Mouse (Mus musculus) neural tube, embryonic 15.5 days (tissue): ENCODE measurements around the gene Macf1. TPM values are rescaled to one million over a fixed set of nuclear protein-coding genes. Genes with fewer than 3 reads are reported as not detected.

Experiments
- ATAC-seq: fragments of 200-750 bp; cut with Nextera tagmentation; 2 replicates; pipeline ENCODE4 v1.8.0; 2017; ENCODE audit warnings: mild to moderate bottlenecking, moderate TSS enrichment, moderate library complexity; ENCODE audit not compliant: low FRiP score
- H3K27ac ChIP-seq: fragments of 300-500 bp; sonication (generic); replicated peaks from 2 replicates; pipeline ENCODE4 v1.5.1; 2015; ENCODE audit warnings: mild to moderate bottlenecking, inconsistent platforms
- H3K27me3 ChIP-seq: fragments of 300-500 bp; sonication (generic); replicated peaks from 2 replicates; pipeline ENCODE4 v1.6.1; 2015; ENCODE audit warnings: inconsistent platforms
- H3K36me3 ChIP-seq: fragments of 300-500 bp; sonication (generic); 2 replicates; pipeline ENCODE4 v1.6.1; 2015; ENCODE audit warnings: inconsistent platforms
- H3K4me1 ChIP-seq: fragments of 300-500 bp; sonication (generic); 2 replicates; pipeline ENCODE4 v1.6.1; 2015; ENCODE audit warnings: inconsistent platforms
- H3K4me2 ChIP-seq: fragments of 300-500 bp; sonication (generic); 2 replicates; pipeline ENCODE4 v1.6.1; 2015; ENCODE audit warnings: inconsistent platforms, mild to moderate bottlenecking, moderate library complexity
- H3K4me3 ChIP-seq: fragments of 300-500 bp; sonication (generic); replicated peaks from 2 replicates; pipeline ENCODE4 v1.5.1; 2015; ENCODE audit warnings: mild to moderate bottlenecking, inconsistent platforms
- H3K9ac ChIP-seq: fragments of 300-500 bp; sonication (generic); replicated peaks from 2 replicates; pipeline ENCODE4 v1.6.1; 2015; ENCODE audit warnings: mild to moderate bottlenecking, inconsistent platforms
- H3K9me3 ChIP-seq: fragments of 300-500 bp; sonication (generic); replicated peaks from 2 replicates; pipeline ENCODE4 v1.6.1; 2016; ENCODE audit warnings: inconsistent platforms
- WGBS: fragments of 180-500 bp; shearing (Covaris S2); methylation state at CpG from one replicate; pipeline ENCODE4 v1.1.7; 2015; ENCODE audit warnings: mixed read lengths; 5-methylcytosine and 5-hydroxymethylcytosine counted together
- polyA plus RNA-seq: library from polyadenylated mRNA; unstranded; fragments of >200 nt; fragmentation: Nextera tagmentation; extraction: Ambion mirVana; gene quantifications from 2 replicates; pipeline ENCODE4 v1.2.1, GENCODE M21; 2015

The Macf1 gene
- polyA plus RNA-seq, 1 experiment from 2014 or later: 62.6 TPM

- 86% methylated on average over 2 of the region's 2 CpGs for WGBS
- ATAC-seq: no peak
- H3K36me3 ChIP-seq: 0 out of 2 replicates have a peak, but pooled peaks cover 3% of the 10 kb centered on the region
- H3K27me3 ChIP-seq: no peaks in the 10 kb centered on the region
- no peak overlapping the region for H3K4me2 ChIP-seq
- no peaks in the 10 kb centered on the region for H3K9me3 ChIP-seq
- no peak overlapping the region for H3K27ac ChIP-seq
- no peak overlapping the region for H3K4me3 ChIP-seq
- H3K9ac ChIP-seq: no peak overlapping the region
- H3K4me1 ChIP-seq: peaks cover 3% of the 10 kb centered on the region; the same call in 1 of the 2 replicates
These were observed 260.1 kb downstream of the Macf1 start for GRCm38 (mm10) chr4:123424050-123424449.

GRCm38 (mm10) chr4:123422828-123423227, 261.3 kb downstream of the Macf1 start:
- ATAC-seq: no peak
- H3K4me2 ChIP-seq: no peak overlapping the region
- 0 out of 2 replicates have a peak, but pooled peaks cover 3% of the 10 kb centered on the region for H3K36me3 ChIP-seq
- H3K9me3 ChIP-seq: no peaks in the 10 kb centered on the region
- H3K27ac ChIP-seq: no peak overlapping the region
- no peak overlapping the region for H3K4me3 ChIP-seq
- WGBS: 46% methylated on average over 6 of the region's 6 CpGs
- H3K4me1 ChIP-seq: peaks cover 3% of the 10 kb centered on the region; the same call in 1 of the 2 replicates
- H3K9ac ChIP-seq: no peak overlapping the region
- no peaks in the 10 kb centered on the region for H3K27me3 ChIP-seq

GRCm38 (mm10) chr4:123418032-123418431, 266.1 kb downstream of the Macf1 start:
- Histone ChIP-seq H3K4me2 (no peak overlapping the region), H3K4me3 (no peak overlapping the region), H3K9ac (no peak overlapping the region), H3K27me3 (no peaks in the 10 kb centered on the region), H3K27ac (no peak overlapping the region), H3K4me1 (peaks cover 3% of the 10 kb centered on the region; the same call in 1 of the 2 replicates), H3K36me3 (no peaks in the 10 kb centered on the region), H3K9me3 (no peaks in the 10 kb centered on the region)
- 89% methylated on average over 3 of the region's 3 CpGs for WGBS
- ATAC-seq: no peak

DNA sequence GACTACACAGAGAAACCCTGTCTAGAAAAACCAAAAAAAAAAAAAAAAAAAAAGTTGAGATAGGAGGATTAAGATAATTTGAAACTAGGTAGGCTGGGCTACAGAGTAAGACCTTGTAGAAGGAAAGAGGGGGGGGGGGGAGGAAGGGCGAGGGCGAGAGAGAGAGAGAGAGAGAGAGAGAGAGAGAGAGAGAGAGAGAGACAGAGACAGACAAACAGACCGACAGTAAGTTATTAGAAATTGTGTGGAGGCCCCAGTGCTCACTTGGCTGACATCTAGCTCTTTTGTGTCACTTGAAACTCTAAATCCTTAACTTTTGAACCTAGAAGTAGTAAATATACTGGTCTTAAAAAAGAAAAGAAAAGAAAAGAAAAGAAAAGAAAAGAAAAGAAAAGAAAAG, 266.7 kb downstream of the Macf1 start:
- no peak for ATAC-seq
- peaks cover 5% of the 10 kb centered on the region for H3K4me1 ChIP-seq
- H3K9me3 ChIP-seq: no peaks in the 10 kb centered on the region
- H3K27ac ChIP-seq: no peak overlapping the region
- no peak overlapping the region for H3K9ac ChIP-seq
- no peaks in the 10 kb centered on the region for H3K27me3 ChIP-seq
- H3K4me2 ChIP-seq: no peak overlapping the region
- 82% methylated on average over 1 of the region's 3 CpGs for WGBS
- H3K36me3 ChIP-seq: no peaks in the 10 kb centered on the region
- no peak overlapping the region for H3K4me3 ChIP-seq

DNA sequence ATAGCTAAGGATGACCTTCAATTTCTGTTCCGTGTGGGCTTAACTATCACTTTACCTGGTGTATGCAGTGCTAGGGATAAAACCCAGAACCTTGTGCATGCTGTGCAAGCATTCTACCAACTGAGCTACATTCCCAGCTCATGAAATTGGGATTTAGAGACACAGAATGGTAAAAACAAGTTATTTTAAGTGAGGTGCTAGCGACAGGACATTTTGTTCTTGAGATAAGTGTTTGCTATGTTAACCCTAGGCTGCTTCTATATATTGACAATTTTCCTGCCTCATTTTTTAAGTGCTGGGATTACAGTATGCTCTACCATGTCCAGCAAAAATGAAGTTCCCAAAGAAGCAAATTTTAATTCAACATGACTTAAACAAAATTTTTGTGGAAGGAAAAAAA, 267.3 kb downstream of the Macf1 start:
- Histone ChIP-seq H3K9ac (no peak overlapping the region), H3K4me3 (no peak overlapping the region), H3K9me3 (no peaks in the 10 kb centered on the region), H3K36me3 (no peaks in the 10 kb centered on the region), H3K27ac (no peak overlapping the region), H3K27me3 (no peaks in the 10 kb centered on the region), H3K4me2 (no peak overlapping the region), H3K4me1 (peaks cover 9% of the 10 kb centered on the region)
- ATAC-seq: no peak
- 96% methylated on average over 2 of the region's 2 CpGs for WGBS

DNA sequence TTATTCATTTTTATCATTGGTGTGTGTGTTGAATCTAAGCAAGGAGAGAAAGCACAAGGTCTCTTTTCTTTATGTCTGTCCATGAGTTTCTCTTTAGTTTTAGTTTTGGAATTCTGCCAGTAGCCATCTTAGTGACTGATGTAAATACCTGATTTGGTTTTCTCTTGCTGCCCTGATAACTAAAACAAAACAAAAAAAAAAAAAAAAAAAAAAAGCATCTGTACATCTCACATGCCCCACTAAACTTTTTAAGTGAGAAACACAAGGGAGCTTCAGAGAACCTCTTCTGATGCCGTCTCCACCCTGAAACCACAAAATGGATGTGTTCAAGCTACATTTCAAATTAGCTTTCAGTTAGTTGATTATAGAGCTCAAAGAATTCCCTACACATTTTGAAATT, 268.6 kb downstream of the Macf1 start:
- no peak overlapping the region for H3K27ac ChIP-seq
- no peaks in the 10 kb centered on the region for H3K36me3 ChIP-seq
- H3K27me3 ChIP-seq: no peaks in the 10 kb centered on the region
- H3K4me1 ChIP-seq: peaks cover 19% of the 10 kb centered on the region
- no peak for ATAC-seq
- no peak overlapping the region for H3K4me2 ChIP-seq
- no peaks in the 10 kb centered on the region for H3K9me3 ChIP-seq
- H3K4me3 ChIP-seq: no peak overlapping the region
- 91% methylated on average over 1 of the region's 1 CpGs for WGBS
- no peak overlapping the region for H3K9ac ChIP-seq

GRCm38 (mm10) chr4:123413876-123414275, 270.3 kb downstream of the Macf1 start:
- peaks cover 36% of the 10 kb centered on the region for H3K4me1 ChIP-seq
- no peak overlapping the region for H3K27ac ChIP-seq
- H3K9me3 ChIP-seq: no peaks in the 10 kb centered on the region
- H3K9ac ChIP-seq: no peak overlapping the region
- H3K4me3 ChIP-seq: no peak overlapping the region
- WGBS: 78% methylated on average over 2 of the region's 2 CpGs
- H3K27me3 ChIP-seq: no peaks in the 10 kb centered on the region
- no peak overlapping the region for H3K4me2 ChIP-seq
- no peak for ATAC-seq
- no peaks in the 10 kb centered on the region for H3K36me3 ChIP-seq

DNA sequence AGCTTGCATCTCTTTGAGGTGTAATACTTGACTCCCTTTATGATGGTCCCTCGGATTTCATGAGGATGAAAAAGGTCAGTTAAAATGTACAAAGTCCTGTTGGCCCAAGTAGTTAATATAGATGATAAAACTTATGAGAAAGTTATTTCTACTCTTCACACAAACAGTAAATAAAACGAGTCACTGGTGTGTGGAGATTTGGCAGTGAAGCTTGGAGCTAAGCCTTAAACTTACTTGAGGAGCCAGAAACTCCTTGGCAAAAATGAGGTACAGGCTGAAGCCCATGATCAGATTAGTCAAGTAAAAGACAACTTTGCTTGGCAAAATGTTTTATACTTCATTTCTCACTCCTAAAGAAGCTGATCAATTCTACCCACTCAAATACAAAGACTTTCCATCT, 271.2 kb downstream of the Macf1 start:
- no peak overlapping the region for H3K4me3 ChIP-seq
- ATAC-seq: no peak
- no peaks in the 10 kb centered on the region for H3K9me3 ChIP-seq
- no peaks in the 10 kb centered on the region for H3K36me3 ChIP-seq
- H3K4me1 ChIP-seq: peaks cover 43% of the 10 kb centered on the region
- H3K9ac ChIP-seq: no peak overlapping the region
- WGBS: 57% methylated on average over 2 of the region's 2 CpGs
- H3K4me2 ChIP-seq: peak overlapping the region; percentile 93; the same call in 1 of the 2 replicates
- H3K27me3 ChIP-seq: no peaks in the 10 kb centered on the region
- H3K27ac ChIP-seq: peak overlapping the region; percentile 89

DNA sequence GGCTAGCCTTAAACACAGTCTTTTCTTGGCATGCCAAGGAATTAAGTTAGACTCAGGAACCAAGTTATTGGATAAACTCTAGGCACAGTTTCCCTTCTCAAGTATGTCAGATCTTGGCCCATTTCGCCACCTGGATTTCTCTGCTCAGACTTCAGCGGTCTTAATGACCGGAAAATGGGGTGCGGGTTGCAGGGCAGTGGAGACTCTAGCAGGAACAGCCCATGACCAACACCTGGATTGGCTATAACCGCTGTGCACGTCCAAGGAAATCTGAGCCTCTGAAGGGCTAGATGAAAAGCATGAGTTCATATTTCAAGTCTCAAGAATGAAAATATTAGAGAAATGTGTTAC, 271.7 kb downstream of the Macf1 start:
- H3K4me2 ChIP-seq: peak overlapping the region; percentile 93
- H3K27me3 ChIP-seq: no peaks in the 10 kb centered on the region
- H3K9ac ChIP-seq: peak overlapping the region; percentile 69
- peak overlapping the region; percentile 69 for H3K4me3 ChIP-seq
- H3K27ac ChIP-seq: peak overlapping the region; percentile 89
- 0 out of 2 replicates have a peak, but pooled peaks have one; percentile 2 for ATAC-seq
- peaks cover 48% of the 10 kb centered on the region for H3K4me1 ChIP-seq
- no peaks in the 10 kb centered on the region for H3K36me3 ChIP-seq
- H3K9me3 ChIP-seq: no peaks in the 10 kb centered on the region
- WGBS: 5% methylated on average over 6 of the region's 6 CpGs

DNA sequence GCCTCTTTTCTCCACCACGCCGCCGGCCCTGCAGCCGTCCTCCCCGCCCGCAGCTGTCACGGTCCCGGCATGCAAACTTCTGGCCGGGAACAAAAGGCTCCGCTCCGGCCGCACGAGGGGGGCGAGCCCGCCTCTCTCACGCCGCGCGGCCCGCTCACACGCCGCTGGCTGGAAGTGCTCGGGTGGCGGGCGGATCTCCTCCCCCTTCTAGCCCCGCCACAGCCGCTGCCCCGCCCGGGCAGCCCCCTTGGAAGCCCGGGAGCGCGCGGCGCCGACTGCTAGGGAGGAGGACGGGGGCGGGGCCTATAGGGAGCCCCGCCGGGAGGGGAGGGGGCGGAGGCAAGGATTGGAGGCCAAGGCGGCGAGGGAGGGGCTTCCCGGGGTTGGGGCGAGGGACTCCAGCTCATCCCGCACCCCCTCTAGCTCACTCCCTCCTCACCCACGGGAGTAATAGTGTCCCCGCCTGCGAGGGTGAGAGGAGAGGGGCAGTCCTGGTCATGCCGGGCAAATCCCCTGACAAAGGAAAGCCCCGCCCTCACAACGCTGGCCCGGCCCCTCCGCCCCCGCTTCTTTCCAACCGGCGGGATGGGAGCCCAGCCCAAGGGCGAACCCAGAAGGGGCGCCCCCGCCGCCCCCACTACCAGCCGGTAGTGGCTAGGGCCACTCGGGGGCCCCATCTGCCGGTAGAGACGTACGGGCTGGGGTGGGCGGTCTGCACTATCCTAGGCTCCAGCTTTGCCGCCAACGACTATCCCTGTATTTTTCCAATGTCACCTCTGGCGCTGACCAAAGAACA, 272.2 kb downstream of the Macf1 start:
- H3K9ac ChIP-seq: peak overlapping the region; percentile 69
- no peaks in the 10 kb centered on the region for H3K27me3 ChIP-seq
- H3K4me2 ChIP-seq: peak overlapping the region; percentile 93
- peak overlapping the region; percentile 89 for H3K27ac ChIP-seq
- ATAC-seq: peak; percentile 94
- H3K9me3 ChIP-seq: no peaks in the 10 kb centered on the region
- under 1% methylated on average over 66 of the region's 69 CpGs for WGBS
- no peaks in the 10 kb centered on the region for H3K36me3 ChIP-seq
- H3K4me3 ChIP-seq: peak overlapping the region; percentile 69
- H3K4me1 ChIP-seq: peaks cover 53% of the 10 kb centered on the region

DNA sequence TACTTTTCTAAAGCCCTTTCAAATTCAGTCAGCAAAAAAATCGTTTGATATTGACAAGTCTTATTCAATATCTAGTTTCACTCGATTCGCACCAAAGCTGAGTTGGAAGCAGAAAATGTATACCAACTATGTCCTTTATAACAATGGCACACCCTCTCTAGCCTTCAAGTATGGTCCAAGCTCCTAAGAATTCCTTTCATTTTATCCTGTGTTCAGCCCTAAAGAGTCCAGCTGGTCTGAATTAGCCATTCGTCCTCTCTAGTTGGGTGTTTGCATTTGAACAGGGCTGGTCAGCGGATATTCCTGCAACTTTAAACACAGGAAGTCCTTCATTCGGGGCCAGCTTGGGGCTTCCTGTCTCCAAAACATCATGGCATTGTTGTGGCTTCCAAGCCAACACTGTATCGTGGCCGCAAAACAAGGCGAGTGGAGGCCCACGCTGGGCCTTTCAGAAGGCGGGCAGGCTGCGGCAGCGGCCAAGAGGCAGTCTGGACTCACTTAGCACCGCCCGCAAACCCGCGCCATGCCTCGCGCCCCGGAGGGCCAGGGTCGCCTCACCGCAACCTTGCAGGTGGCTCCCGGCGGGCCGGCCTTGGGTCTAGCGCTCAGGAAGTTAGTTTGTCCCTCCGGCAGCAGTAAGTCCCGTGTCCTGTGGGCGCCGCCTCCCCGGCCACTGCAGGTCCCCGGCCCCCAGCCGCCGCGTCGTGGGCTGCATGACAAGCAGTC, 273.0 kb downstream of the Macf1 start:
- H3K27me3 ChIP-seq: no peaks in the 10 kb centered on the region
- H3K4me2 ChIP-seq: peak overlapping the region; percentile 93
- peak overlapping the region; percentile 69 for H3K4me3 ChIP-seq
- 3% methylated on average over 36 of the region's 36 CpGs for WGBS
- peak overlapping the region; percentile 89 for H3K27ac ChIP-seq
- H3K4me1 ChIP-seq: peaks cover 60% of the 10 kb centered on the region
- peak overlapping the region; percentile 69 for H3K9ac ChIP-seq
- no peaks in the 10 kb centered on the region for H3K9me3 ChIP-seq
- no peaks in the 10 kb centered on the region for H3K36me3 ChIP-seq
- peak; percentile 45; the same call in 1 of the 2 replicates for ATAC-seq

DNA sequence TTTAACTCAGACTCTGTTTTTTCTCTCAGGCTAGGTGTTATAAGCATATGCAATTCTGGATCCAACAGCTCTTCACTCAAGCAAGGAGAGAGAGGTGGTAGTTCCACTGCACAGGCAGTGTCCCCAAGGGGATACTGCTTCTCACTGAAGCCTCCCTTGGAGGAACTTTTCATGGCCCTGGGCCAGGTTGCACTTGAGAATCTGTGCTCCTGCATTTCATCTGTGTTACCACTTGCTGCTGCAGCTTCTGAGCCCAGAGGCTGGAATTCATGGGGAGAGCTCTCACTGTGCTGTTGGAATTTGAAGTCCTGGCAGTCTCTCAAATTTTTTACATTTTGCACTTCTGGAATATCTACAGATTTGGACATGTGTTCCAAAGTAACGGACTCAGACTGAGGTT, 274.4 kb downstream of the Macf1 start:
- 75% methylated on average over 1 of the region's 1 CpGs for whole genome bisulfite sequencing
- H3K9me3 ChIP-seq: no peaks in the 10 kb centered on the region
- H3K9ac ChIP-seq: no peak overlapping the region
- peaks cover 74% of the 10 kb centered on the region for H3K4me1 ChIP-seq
- H3K4me2 ChIP-seq: peak overlapping the region; percentile 93
- no peak overlapping the region for H3K4me3 ChIP-seq
- H3K36me3 ChIP-seq: no peaks in the 10 kb centered on the region
- H3K27ac ChIP-seq: 0 out of 2 replicates have a peak overlapping the region, but pooled peaks have one; percentile 33
- H3K27me3 ChIP-seq: no peaks in the 10 kb centered on the region
- no peak for ATAC-seq
